Mouse (Mus musculus): ENCODE data around the gene Uhrf1. TPM values are rescaled to one million over a fixed set of nuclear protein-coding genes. Genes with fewer than 3 reads are reported as not detected.

Uhrf1 gene
- polyA plus RNA-seq, 1 experiment, result 109 TPM

GRCm38 (mm10) chr17:56331256-56331655 lies 28.1 kb downstream of the Uhrf1 start:
- peaks cover 1% of the 10 kb centered on the region; the same call in 1 of the 2 replicates for H3K4me1 ChIP-seq (ENCODE audit: control insufficient read depth, insufficient read depth, low read length)

GRCm38 (mm10) chr17:56332987-56333386 lies 29.9 kb downstream of the Uhrf1 start:
- Histone ChIP-seq H3K4me1 (ENCODE audit: control insufficient read depth, insufficient read depth, low read length) (peaks cover 2% of the 10 kb centered on the region; the same call in 1 of the 2 replicates), H3K27ac (ENCODE audit: control insufficient read depth, insufficient read depth, low read depth, low read length, poor library complexity) (no peak overlapping the region), H3K4me3 (replicated peaks; ENCODE audit: control insufficient read depth, low read depth, low read length) (no peak overlapping the region)
- TF ChIP-seq CTCF (IDR thresholded peaks at IDR 0.05; ENCODE audit: control insufficient read depth, insufficient read depth, low read length) (peak; percentile 23; the same call in 1 of the 2 replicates), POLR2A (IDR thresholded peaks at IDR 0.05; ENCODE audit: borderline replicate concordance, control insufficient read depth, low read depth, low read length) (no peak)
- 69% methylated on average over 8 of the region's 8 CpGs for WGBS

More at GRCm38 (mm10) chr17:56331256-56331655, 28.1 kb downstream of the Uhrf1 start:
- no peak for TF ChIP-seq POLR2A (IDR thresholded peaks at IDR 0.05; ENCODE audit: borderline replicate concordance, control insufficient read depth, low read depth, low read length)
- no peak for TF ChIP-seq CTCF (IDR thresholded peaks at IDR 0.05; ENCODE audit: control insufficient read depth, insufficient read depth, low read length)
- H3K4me3 ChIP-seq (replicated peaks; ENCODE audit: control insufficient read depth, low read depth, low read length), result no peak overlapping the region
- no peak overlapping the region for H3K27ac ChIP-seq (ENCODE audit: control insufficient read depth, insufficient read depth, low read depth, low read length, poor library complexity)

GRCm38 (mm10) chr17:56337190-56337589 lies 34.1 kb downstream of the Uhrf1 start:
- WGBS, result 7% methylated on average over 4 of the region's 4 CpGs
- Histone ChIP-seq H3K4me1 (ENCODE audit: control insufficient read depth, insufficient read depth, low read length) (peaks cover 2% of the 10 kb centered on the region; the same call in 1 of the 2 replicates), H3K4me3 (replicated peaks; ENCODE audit: control insufficient read depth, low read depth, low read length) (no peak overlapping the region), H3K27ac (ENCODE audit: control insufficient read depth, insufficient read depth, low read depth, low read length, poor library complexity) (no peak overlapping the region)
- TF ChIP-seq CTCF (IDR thresholded peaks at IDR 0.05; ENCODE audit: control insufficient read depth, insufficient read depth, low read length) (peak; percentile 49; the same call in 1 of the 2 replicates), POLR2A (IDR thresholded peaks at IDR 0.05; ENCODE audit: borderline replicate concordance, control insufficient read depth, low read depth, low read length) (no peak)

- H3K27ac ChIP-seq (ENCODE audit: control insufficient read depth, insufficient read depth, low read depth, low read length, poor library complexity), result no peak overlapping the region
- 40% methylated on average over 6 of the region's 6 CpGs for WGBS
- H3K4me1 ChIP-seq (ENCODE audit: control insufficient read depth, insufficient read depth, low read length), result peaks cover 2% of the 10 kb centered on the region; the same call in 1 of the 2 replicates
- no peak overlapping the region for H3K4me3 ChIP-seq (replicated peaks; ENCODE audit: control insufficient read depth, low read depth, low read length)
- TF ChIP-seq POLR2A (IDR thresholded peaks at IDR 0.05; ENCODE audit: borderline replicate concordance, control insufficient read depth, low read depth, low read length), result no peak
- 0 out of 2 replicates have a peak, but pooled peaks have one; percentile 13 for TF ChIP-seq CTCF (IDR thresholded peaks at IDR 0.05; ENCODE audit: control insufficient read depth, insufficient read depth, low read length)
These were observed 34.7 kb downstream of the Uhrf1 start for GRCm38 (mm10) chr17:56337791-56338190.

- 18% methylated on average over 4 of the region's 4 CpGs for WGBS
These were observed 35.8 kb downstream of the Uhrf1 start for GRCm38 (mm10) chr17:56338909-56339308.

GRCm38 (mm10) chr17:56340717-56341116 lies 37.6 kb downstream of the Uhrf1 start:
- peaks cover 4% of the 10 kb centered on the region for H3K4me1 ChIP-seq (ENCODE audit: control insufficient read depth, insufficient read depth, low read length)
- no peak overlapping the region for H3K27ac ChIP-seq (ENCODE audit: control insufficient read depth, insufficient read depth, low read depth, low read length, poor library complexity)
- TF ChIP-seq CTCF (IDR thresholded peaks at IDR 0.05; ENCODE audit: control insufficient read depth, insufficient read depth, low read length) (no peak), POLR2A (IDR thresholded peaks at IDR 0.05; ENCODE audit: borderline replicate concordance, control insufficient read depth, low read depth, low read length) (no peak)
- H3K4me3 ChIP-seq (replicated peaks; ENCODE audit: control insufficient read depth, low read depth, low read length), result no peak overlapping the region

More at GRCm38 (mm10) chr17:56338909-56339308, 35.8 kb downstream of the Uhrf1 start:
- H3K4me1 ChIP-seq (ENCODE audit: control insufficient read depth, insufficient read depth, low read length), result peaks cover 4% of the 10 kb centered on the region
- H3K27ac ChIP-seq (ENCODE audit: control insufficient read depth, insufficient read depth, low read depth, low read length, poor library complexity), result no peak overlapping the region
- H3K4me3 ChIP-seq (replicated peaks; ENCODE audit: control insufficient read depth, low read depth, low read length), result no peak overlapping the region
- TF ChIP-seq POLR2A (IDR thresholded peaks at IDR 0.05; ENCODE audit: borderline replicate concordance, control insufficient read depth, low read depth, low read length), result no peak
- peak; percentile 78 for TF ChIP-seq CTCF (IDR thresholded peaks at IDR 0.05; ENCODE audit: control insufficient read depth, insufficient read depth, low read length)

GRCm38 (mm10) chr17:56343466-56343865 lies 40.3 kb downstream of the Uhrf1 start:
- Histone ChIP-seq H3K4me1 (ENCODE audit: control insufficient read depth, insufficient read depth, low read length) (peaks cover 2% of the 10 kb centered on the region), H3K27ac (ENCODE audit: control insufficient read depth, insufficient read depth, low read depth, low read length, poor library complexity) (no peak overlapping the region), H3K4me3 (replicated peaks; ENCODE audit: control insufficient read depth, low read depth, low read length) (no peak overlapping the region)
- 31% methylated on average over 3 of the region's 3 CpGs for whole genome bisulfite sequencing
- TF ChIP-seq POLR2A (IDR thresholded peaks at IDR 0.05; ENCODE audit: borderline replicate concordance, control insufficient read depth, low read depth, low read length), result no peak
- TF ChIP-seq CTCF (IDR thresholded peaks at IDR 0.05; ENCODE audit: control insufficient read depth, insufficient read depth, low read length), result no peak

GRCm38 (mm10) chr17:56345364-56345763 lies 42.2 kb downstream of the Uhrf1 start:
- WGBS, result 66% methylated on average over 2 of the region's 2 CpGs
- H3K27ac ChIP-seq (ENCODE audit: control insufficient read depth, insufficient read depth, low read depth, low read length, poor library complexity), result no peak overlapping the region
- TF ChIP-seq POLR2A (IDR thresholded peaks at IDR 0.05; ENCODE audit: borderline replicate concordance, control insufficient read depth, low read depth, low read length), result no peak
- no peak for TF ChIP-seq CTCF (IDR thresholded peaks at IDR 0.05; ENCODE audit: control insufficient read depth, insufficient read depth, low read length)
- peaks cover 2% of the 10 kb centered on the region for H3K4me1 ChIP-seq (ENCODE audit: control insufficient read depth, insufficient read depth, low read length)
- H3K4me3 ChIP-seq (replicated peaks; ENCODE audit: control insufficient read depth, low read depth, low read length), result no peak overlapping the region

GRCm38 (mm10) chr17:56348128-56348527 lies 45.0 kb downstream of the Uhrf1 start:
- peaks cover 2% of the 10 kb centered on the region for H3K4me1 ChIP-seq (ENCODE audit: control insufficient read depth, insufficient read depth, low read length)
- H3K27ac ChIP-seq (ENCODE audit: control insufficient read depth, insufficient read depth, low read depth, low read length, poor library complexity), result no peak overlapping the region
- TF ChIP-seq CTCF (IDR thresholded peaks at IDR 0.05; ENCODE audit: control insufficient read depth, insufficient read depth, low read length), result no peak
- TF ChIP-seq POLR2A (IDR thresholded peaks at IDR 0.05; ENCODE audit: borderline replicate concordance, control insufficient read depth, low read depth, low read length), result no peak
- no peak overlapping the region for H3K4me3 ChIP-seq (replicated peaks; ENCODE audit: control insufficient read depth, low read depth, low read length)
- WGBS, result 76% methylated on average over 4 of the region's 4 CpGs
